Mouse (Mus musculus) ES-E14 (cell line): Measurements from ENCODE around the gene Ppp2r1a. TPM values are rescaled to one million over a fixed set of nuclear protein-coding genes. Genes with fewer than 3 reads are reported as not detected.

Experiments used
- DNase-seq: peaks from one replicate; pipeline ENCODE4 v3.0.0-alpha.2; 2013; ENCODE audit warnings: low read depth, low spot score
- H3K27ac ChIP-seq: 2 replicates; pipeline ENCODE4 v1.5.1; 2012; ENCODE audit warnings: low read depth, mild to moderate bottlenecking, low read length, moderate library complexity, mixed read lengths; ENCODE audit not compliant: poor library complexity, insufficient read depth, severe bottlenecking
- H3K36me3 ChIP-seq: 2 replicates; pipeline ENCODE4 v1.6.1; 2012; ENCODE audit warnings: mild to moderate bottlenecking, low read length, moderate library complexity, mixed read lengths; ENCODE audit not compliant: control insufficient read depth, poor library complexity, insufficient read depth, severe bottlenecking
- H3K4me1 ChIP-seq, 2 experiments: fragments of 150-350 bp in 1 of 2; sonication (generic) in 1 of 2; 2 replicates each; pipeline ENCODE4 v1.6.1; 2012; ENCODE audit warnings: low read length in 2 of 2, mild to moderate bottlenecking in 1 of 2, mixed read lengths in 1 of 2; ENCODE audit not compliant: control insufficient read depth in 2 of 2, insufficient read depth in 2 of 2, poor library complexity in 1 of 2
- H3K4me3 ChIP-seq, 2 experiments: fragments of 150-350 bp in 1 of 2; sonication (generic) in 1 of 2; 2 replicates each; pipeline ENCODE4 v1.5.1; 2012; ENCODE audit warnings: low read length in 2 of 2, low read depth in 1 of 2, mild to moderate bottlenecking in 1 of 2, mixed read lengths in 1 of 2; ENCODE audit not compliant: insufficient read depth in 1 of 2, poor library complexity in 1 of 2, severe bottlenecking in 1 of 2
- H3K9ac ChIP-seq: 2 replicates; pipeline ENCODE4 v1.6.1; 2012; ENCODE audit warnings: low read depth, mild to moderate bottlenecking, low read length, mixed read lengths; ENCODE audit not compliant: poor library complexity, insufficient read depth, severe bottlenecking
- H3K9me3 ChIP-seq: fragments of 150-350 bp; sonication (generic); 2 replicates; pipeline ENCODE4 v1.6.1; 2012; ENCODE audit warnings: low read depth, mild to moderate bottlenecking, low read length; ENCODE audit not compliant: control insufficient read depth, insufficient read depth
- CHD2 ChIP-seq: IDR thresholded peaks from 2 replicates; pipeline ENCODE4 v1.6.1; 2014; ENCODE audit warnings: mild to moderate bottlenecking, low read depth, low read length, inconsistent platforms
- HCFC1 ChIP-seq: IDR thresholded peaks from 2 replicates; pipeline ENCODE4 v1.6.1; 2012; ENCODE audit warnings: low read length, inconsistent platforms, borderline replicate concordance; ENCODE audit not compliant: insufficient read depth
- MAFK ChIP-seq: IDR thresholded peaks from 2 replicates; pipeline ENCODE4 v1.6.1; 2014; ENCODE audit warnings: mild to moderate bottlenecking, low read depth, low read length, inconsistent platforms; ENCODE audit not compliant: insufficient read depth
- ZC3H11A ChIP-seq: IDR thresholded peaks from 2 replicates; pipeline ENCODE4 v1.6.1; 2012; ENCODE audit warnings: low read depth, mild to moderate bottlenecking, inconsistent platforms, low read length, borderline replicate concordance
- ZNF384 ChIP-seq: IDR thresholded peaks from 2 replicates; pipeline ENCODE4 v1.6.1; 2012; ENCODE audit warnings: low read depth, low read length, inconsistent platforms
- in situ Hi-C, 2 experiments: fragments of 600-800 bp; cut with MboI; formaldehyde crosslinking; loops; one replicate each; pipeline ENCODE4 v1.15.1; 2025; ENCODE audit warnings: low sequenced_read_pairs in 2 of 2, inconsistent platforms in 1 of 2; ENCODE audit not compliant: unreplicated experiment in 2 of 2
- total RNA-seq: library from RNA; depleted of rRNA; stranded (reverse); fragments of 300-350 nt; gene quantifications from 2 replicates; pipeline ENCODE4 v1.2.3, GENCODE M21; 2012

Ppp2r1a gene
- total RNA-seq, 1 experiment: 179 TPM

DNA sequence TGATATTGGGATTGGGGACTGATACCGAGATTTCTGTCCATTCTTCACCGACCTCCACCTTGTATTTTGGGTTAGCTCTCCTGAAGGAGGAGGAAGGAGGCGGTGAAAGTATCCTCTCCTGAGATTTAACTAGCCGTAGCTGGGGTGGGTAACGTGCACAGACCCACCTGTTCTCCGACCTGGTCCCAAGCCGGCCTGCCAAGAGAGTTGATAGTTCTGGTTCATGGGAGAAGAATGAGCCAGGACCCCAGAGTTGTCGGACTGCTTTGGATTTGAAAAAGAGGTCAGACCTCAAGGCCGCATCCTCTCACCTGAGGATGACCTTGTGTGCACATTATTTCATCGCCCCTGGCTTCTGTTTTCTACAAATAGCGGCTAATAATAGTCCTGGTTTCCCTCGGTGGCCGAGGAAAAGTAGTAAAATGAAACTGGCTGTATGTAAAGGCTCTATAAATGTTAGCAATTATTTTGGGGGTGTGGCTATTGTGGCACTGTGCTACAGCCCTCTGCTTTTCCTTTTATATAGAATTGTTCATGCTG, 985 bp downstream of the Ppp2r1a start:
- peak overlapping the region; percentile 99 for H3K9ac ChIP-seq
- no peak for DNase-seq
- H3K9me3 ChIP-seq: no peaks in the 10 kb centered on the region
- peak overlapping the region; percentile 97 for H3K27ac ChIP-seq
- peaks cover 2 to 4% of the 10 kb centered on the region in 2 experiments; a peak in 2 of 4 replicates for H3K4me1 ChIP-seq
- H3K36me3 ChIP-seq: peaks cover under 1% of the 10 kb centered on the region
- TF ChIP-seq MAFK (no peak), ZNF384 (no peak), CHD2 (no peak), HCFC1 (no peak), ZC3H11A (no peak)
- peak overlapping the region; percentile 85 to 87 for H3K4me3 ChIP-seq
- in situ Hi-C loops: no loop called here

GRCm38 (mm10) chr17:20946636-20947035, 1.5 kb downstream of the Ppp2r1a start:
- H3K9me3 ChIP-seq: no peaks in the 10 kb centered on the region
- H3K36me3 ChIP-seq: peaks cover 2% of the 10 kb centered on the region
- H3K27ac ChIP-seq: no peak overlapping the region
- peak overlapping the region; percentile 99; the same call in 1 of the 2 replicates for H3K9ac ChIP-seq
- H3K4me1 ChIP-seq: peaks cover 2 to 4% of the 10 kb centered on the region in 2 experiments; a peak in 2 of 4 replicates
- TF ChIP-seq CHD2 (no peak), ZNF384 (no peak), HCFC1 (no peak), MAFK (no peak), ZC3H11A (no peak)
- H3K4me3 ChIP-seq: peak overlapping the region; percentile 85 to 87
- in situ Hi-C loops: no loop called here
- DNase-seq: no peak

- Histone ChIP-seq H3K4me1 (no peaks in the 10 kb centered on the region), H3K9ac (no peak overlapping the region), H3K27ac (no peak overlapping the region), H3K36me3 (peaks cover 62% of the 10 kb centered on the region), H3K4me3 (no peak overlapping the region), H3K9me3 (no peaks in the 10 kb centered on the region)
- TF ChIP-seq ZNF384: no peak
- no peak for TF ChIP-seq CHD2
- TF ChIP-seq ZC3H11A: no peak
- no peak for TF ChIP-seq HCFC1
- no peak for TF ChIP-seq MAFK
- in situ Hi-C loops: no loop called here
- no peak for DNase-seq
Observed at GRCm38 (mm10) chr17:20960386-20960785, 15.3 kb downstream of the Ppp2r1a start.

DNA sequence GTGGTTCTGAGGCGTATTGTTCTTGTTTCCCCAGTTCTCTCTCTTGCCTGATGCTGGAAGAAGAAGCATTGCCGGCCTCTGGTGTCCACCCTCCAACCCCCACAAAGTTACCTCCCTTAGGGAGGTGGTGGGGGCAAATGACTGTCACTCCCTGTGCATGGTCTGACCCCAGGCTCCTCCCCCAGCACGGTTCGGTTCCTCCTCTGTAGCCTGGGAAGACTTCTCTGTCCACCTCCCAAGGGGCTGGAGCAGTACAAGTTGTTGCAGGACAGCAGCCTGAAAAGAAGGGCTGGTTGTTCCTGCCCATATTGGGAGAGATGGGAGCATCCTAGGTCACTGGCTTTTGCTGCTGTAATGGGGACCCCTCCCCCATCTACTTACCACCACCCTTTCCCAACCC, 20.3 kb downstream of the Ppp2r1a start:
- Histone ChIP-seq H3K9me3 (no peaks in the 10 kb centered on the region), H3K4me3 (no peak overlapping the region), H3K27ac (no peak overlapping the region), H3K4me1 (no peaks in the 10 kb centered on the region), H3K36me3 (peaks cover 32% of the 10 kb centered on the region), H3K9ac (no peak overlapping the region)
- in situ Hi-C loops: no loop called here
- no peak for DNase-seq
- TF ChIP-seq ZNF384 (no peak), HCFC1 (no peak), ZC3H11A (no peak), MAFK (no peak), CHD2 (no peak)

GRCm38 (mm10) chr17:20966681-20967080, 21.6 kb downstream of the Ppp2r1a start:
- no peak for TF ChIP-seq HCFC1
- no peak for TF ChIP-seq MAFK
- no peak for TF ChIP-seq CHD2
- no peak for TF ChIP-seq ZC3H11A
- no peak overlapping the region for H3K4me3 ChIP-seq
- in situ Hi-C loops: no loop called here
- H3K9ac ChIP-seq: no peak overlapping the region
- no peaks in the 10 kb centered on the region for H3K9me3 ChIP-seq
- H3K36me3 ChIP-seq: peaks cover 22% of the 10 kb centered on the region
- no peak for DNase-seq
- H3K4me1 ChIP-seq: no peaks in the 10 kb centered on the region
- H3K27ac ChIP-seq: no peak overlapping the region
